Mouse (Mus musculus) lung, postnatal 0 days (tissue): ENCODE results near the gene Vmn1r38.
"Not testable (repeated sequence)": the region's sequence is repeated elsewhere in the genome, so short reads cannot be mapped to it uniquely, and the experiment has no call there.

Source experiments
- CTCF ChIP-seq: IDR thresholded peaks from 2 replicates; pipeline ENCODE4 v1.5.1; 2016; ENCODE audit warnings: antibody characterized with exemption, mild to moderate bottlenecking
- EP300 ChIP-seq: IDR thresholded peaks from 2 replicates; pipeline ENCODE4 v1.6.1; 2016; ENCODE audit warnings: antibody characterized with exemption, mild to moderate bottlenecking, control low read depth

DNA sequence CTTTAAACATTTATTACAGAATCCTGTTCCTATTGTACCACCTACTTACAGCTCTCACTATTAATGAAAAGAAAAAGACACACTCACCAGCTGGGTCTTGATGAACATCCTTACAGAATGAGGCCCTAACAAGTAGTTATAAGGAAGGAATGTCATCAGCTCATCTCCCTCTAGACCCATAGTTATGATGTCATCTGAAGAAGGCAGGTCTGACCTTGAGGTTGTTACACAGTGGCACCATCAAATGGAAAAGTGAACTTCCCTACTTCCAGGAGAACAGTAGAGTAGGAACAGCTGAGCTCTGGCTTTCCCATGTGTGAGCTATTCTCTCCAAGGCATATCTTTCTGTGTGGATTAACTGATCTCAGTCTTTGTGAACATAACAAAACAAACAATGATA is at the start of gene Vmn1r38:
- not testable (repeated sequence) for TF ChIP-seq CTCF, EP300
